Comparison of ENCODE assay signal across 38 mouse cellular contexts in the genomic region with DNA sequence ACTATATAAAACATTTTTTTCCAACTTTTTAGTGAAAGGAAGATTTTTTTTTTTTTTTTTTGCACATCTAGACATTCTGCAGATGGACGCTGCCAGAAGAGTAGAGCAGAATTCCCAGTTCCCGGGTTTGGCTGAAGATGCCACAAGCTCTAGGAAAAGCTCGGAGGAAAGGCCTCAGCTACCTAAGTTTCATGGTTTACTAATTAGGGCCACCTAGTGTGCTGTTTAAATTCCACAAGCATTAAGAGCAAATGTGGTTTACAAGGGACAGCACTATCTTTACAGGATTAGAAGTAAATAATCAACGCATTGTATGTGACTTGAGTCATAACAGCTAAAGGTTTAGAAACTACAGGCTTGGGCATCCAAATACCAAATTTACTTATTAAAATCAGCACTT. TPM values are rescaled to one million over a fixed set of nuclear protein-coding genes. Genes with fewer than 3 reads are reported as not detected.
DNase-seq lines count a peak whose midpoint lies in the region; ATAC-seq and TF ChIP-seq lines count a peak whose summit lies in the region.
"Had no signal": no experiment of that assay in that cellular context is flagged by ENCODE, and none has a peak within 500 bp of the region (broad histone marks: within the 10 kb centered on the region; RNA-seq: fewer than 3 reads in every experiment).

No protein-coding gene starts in this region.

- TF ChIP-seq POLR2A in lung, adult 2 months (IDR thresholded peaks at IDR 0.05; ENCODE audit: borderline replicate concordance, extremely low read depth, low read depth, low read length), result no peak

- intact Hi-C loops in gastrocnemius, adult 2 months (cut with DNase I), result no loop called here

- no peaks in the 10 kb centered on the region for H3K4me1 ChIP-seq in lung, embryonic 14.5 days (ENCODE audit: insufficient read depth)
- peaks cover 6% of the 10 kb centered on the region for H3K4me1 ChIP-seq in lung, adult 2 months (ENCODE audit: control insufficient read depth, insufficient read depth, low read length)
- H3K4me1 ChIP-seq: heart, embryonic 12.5 days; limb, embryonic 13.5 days; liver, embryonic 12.5 days; lung, embryonic 15.5 days; neural tube, embryonic 15.5 days; stomach, embryonic 15.5 days had no signal

- no peaks in the 10 kb centered on the region for H3K27me3 ChIP-seq in lung, embryonic 14.5 days (ENCODE audit: insufficient read depth, low read length)
- H3K27me3 ChIP-seq in Patski, result peaks cover 7% of the 10 kb centered on the region
- H3K27me3 ChIP-seq: heart, embryonic 12.5 days; limb, embryonic 13.5 days; liver, embryonic 12.5 days; lung, embryonic 15.5 days; neural tube, embryonic 15.5 days; stomach, embryonic 15.5 days had no signal

- no peak overlapping the region for H3K4me2 ChIP-seq in lung, embryonic 14.5 days
- H3K4me2 ChIP-seq: heart, embryonic 12.5 days; limb, embryonic 13.5 days; liver, embryonic 12.5 days; lung, embryonic 15.5 days; neural tube, embryonic 15.5 days; stomach, embryonic 15.5 days had no signal

- peak overlapping the region; percentile 21 for H3K27ac ChIP-seq in gastrocnemius, adult 2 months
- no peak overlapping the region for H3K27ac ChIP-seq in lung, embryonic 14.5 days (ENCODE audit: low read depth)
- H3K27ac ChIP-seq: left cerebral cortex, adult 2 months; limb, embryonic 13.5 days; liver, embryonic 12.5 days; lung, embryonic 15.5 days; neural tube, embryonic 15.5 days; stomach, embryonic 15.5 days had no signal

- CTCF ChIA-PET in Patski (lab: Charles Lee), result interaction anchor here (0.7 kb wide), 1 partner anchor 207 kb away, joined by 3 read pairs; no protein-coding TSS in a partner anchor

- TF ChIP-seq CTCF in gastrocnemius, adult 2 months (IDR thresholded peaks at IDR 0.05), result peak; percentile 27; the same call in 1 of the 2 replicates
- 0 out of 2 replicates have a peak, but pooled peaks have one; percentile 8 for TF ChIP-seq CTCF in lung, embryonic 14.5 days (IDR thresholded peaks at IDR 0.05; ENCODE audit: low read depth)
- no peak for TF ChIP-seq CTCF in lung, adult 2 months (IDR thresholded peaks at IDR 0.05; ENCODE audit: insufficient read depth, low read length)
- TF ChIP-seq CTCF in Patski (IDR thresholded peaks at IDR 0.05), result no peak

- no peak overlapping the region for H3K9ac ChIP-seq in lung, embryonic 14.5 days
- H3K9ac ChIP-seq: heart, embryonic 12.5 days; limb, embryonic 13.5 days; liver, embryonic 12.5 days; lung, embryonic 15.5 days; neural tube, embryonic 15.5 days; stomach, embryonic 15.5 days had no signal

- H3K9me3 ChIP-seq in lung, embryonic 14.5 days (ENCODE audit: low read depth, low read length), result no peaks in the 10 kb centered on the region
- H3K9me3 ChIP-seq: heart, embryonic 12.5 days; limb, embryonic 13.5 days; liver, embryonic 12.5 days; lung, embryonic 15.5 days; neural tube, embryonic 15.5 days; stomach, embryonic 15.5 days had no signal

- H3K4me3 ChIP-seq in gastrocnemius, adult 2 months, result no peak overlapping the region
- no peak overlapping the region for H3K4me3 ChIP-seq in lung, embryonic 14.5 days (ENCODE audit: low read depth, low read length)
- no peak overlapping the region for H3K4me3 ChIP-seq in lung, adult 2 months (replicated peaks; ENCODE audit: extremely low read depth, low read depth, low read length)
- H3K4me3 ChIP-seq: erythroblast, embryonic 14.5 days; heart, embryonic 12.5 days; left cerebral cortex, adult 2 months; limb, embryonic 13.5 days; liver, embryonic 12.5 days; lung, embryonic 15.5 days; neural tube, embryonic 15.5 days; stomach, embryonic 15.5 days had no signal

- WGBS in lung, embryonic 14.5 days, result 31% methylated on average over 4 of the region's 4 CpGs
- WGBS in lung, adult 2 months, result 49% methylated on average over 4 of the region's 4 CpGs

- no peak for ATAC-seq in lung, embryonic 14.5 days (ENCODE audit: insufficient read depth)
- peak; percentile 22 for ATAC-seq in Patski
- ATAC-seq: forebrain, embryonic 16.5 days; hindbrain, embryonic 16.5 days; liver, embryonic 12.5 days had no signal

- POLR2A ChIA-PET in Patski (lab: Charles Lee), result no interaction called here

- H3K36me3 ChIP-seq in lung, embryonic 14.5 days (ENCODE audit: insufficient read depth), result no peaks in the 10 kb centered on the region
- H3K36me3 ChIP-seq: heart, embryonic 12.5 days; limb, embryonic 13.5 days; liver, embryonic 12.5 days; lung, embryonic 15.5 days; neural tube, embryonic 15.5 days; stomach, embryonic 15.5 days had no signal

- DNase-seq in gastrocnemius, adult 2 months, result no peak
- no peak for DNase-seq in gastrocnemius, adult 18-20 months (ENCODE audit: low spot score)
- DNase-seq in kidney, adult 9 months, result peak; percentile 34
- no peak for DNase-seq in kidney, postnatal 25 days
- peak; percentile 31 for DNase-seq in lung, embryonic 14.5 days
- DNase-seq in lung, adult 2 months, result no peak
- no peak for DNase-seq in Patski (ENCODE audit: low read depth, low spot score)
- DNase-seq in spleen, postnatal 36 days (ENCODE audit: low spot score in 2 of 2), result no peak
- DNase-seq: adrenal gland, postnatal 25 days; cerebellum, adult 11-12 months; cerebellum, adult 9-11 months; gastrocnemius, postnatal 14 days; kidney, adult 18-20 months; midbrain, embryonic 14.5 days; retina, postnatal 1 day; right cerebral cortex, postnatal 14 days; thymus, postnatal 14 days had no signal

- in situ Hi-C loops in Patski (cut with MboI; ENCODE audit: low pct_unique_long_range_greater_than_20kb), result no loop called here

RNA-seq across cellular contexts. Expression of a gene that starts 39.3 kb away (rescaled TPM):
- total RNA-seq in gastrocnemius, adult 2 months (2021), result under 1 TPM in 1 of 2 experiments, not detected in 1; 0.17 TPM
- not detected for total RNA-seq in gastrocnemius, adult 18-20 months (2021)
- not detected in 2 replicates for polyA plus RNA-seq in lung, embryonic 14.5 days (2014; fragmentation: Nextera tagmentation; extraction: Ambion mirVana)
- not detected in 2 replicates for polyA plus RNA-seq in lung, adult 2 months (2012; rRNA removed)
- polyA plus RNA-seq in Patski (2021), result not detected
- total RNA-seq: adrenal gland, adult 18-20 months; adrenal gland, postnatal 25 days; granulocyte monocyte progenitor cell, adult 5-6 weeks; layer of hippocampus, postnatal 10 days; left cerebral cortex, adult 2 months; left cerebral cortex, postnatal 36 days; megakaryocyte-erythroid progenitor cell, adult 5-6 weeks; MEL had no signal
- polyA plus RNA-seq: embryonic facial prominence, embryonic 14.5 days; erythroblast, embryonic 14.5 days; forebrain, embryonic 11.5 days; forebrain, embryonic 16.5 days; heart, embryonic 12.5 days; hindbrain, embryonic 16.5 days; intestine, embryonic 14.5 days; limb, embryonic 13.5 days; liver, embryonic 12.5 days; midbrain, embryonic 14.5 days; neural tube, embryonic 15.5 days; small intestine, adult 2 months; stomach, embryonic 15.5 days; urinary bladder, adult 2 months had no signal

Comparison
In these comparisons a context has a peak if more than half of its experiments do, and no peak if none do; other contexts are left out.
1. DNase-seq: peak in kidney, adult 9 months (single experiment) and lung, embryonic 14.5 days (single experiment); none in gastrocnemius, adult 2 months (single experiment), gastrocnemius, adult 18-20 months (single experiment), kidney, postnatal 25 days (0 of 2), lung, adult 2 months (single experiment), Patski (single experiment) and spleen, postnatal 36 days (0 of 2).
2. CTCF ChIP-seq: peak in gastrocnemius, adult 2 months (single experiment) and lung, embryonic 14.5 days (single experiment); none in lung, adult 2 months (single experiment) and Patski (single experiment).